Mouse (Mus musculus) T-cell, adult 66 days (primary cell): ENCODE data around the gene Dnaic1. TPM values are rescaled to one million over a fixed set of nuclear protein-coding genes. Genes with fewer than 3 reads are reported as not detected.

Source experiments
- total RNA-seq, 2 experiments: library from RNA; stranded (reverse); gene quantifications; 3 replicates in 1 of 2; 4 replicates in 1 of 2; pipeline ENCODE4 v1.2.4; 2023

The Dnaic1 gene
- not detected for total RNA-seq

DNA sequence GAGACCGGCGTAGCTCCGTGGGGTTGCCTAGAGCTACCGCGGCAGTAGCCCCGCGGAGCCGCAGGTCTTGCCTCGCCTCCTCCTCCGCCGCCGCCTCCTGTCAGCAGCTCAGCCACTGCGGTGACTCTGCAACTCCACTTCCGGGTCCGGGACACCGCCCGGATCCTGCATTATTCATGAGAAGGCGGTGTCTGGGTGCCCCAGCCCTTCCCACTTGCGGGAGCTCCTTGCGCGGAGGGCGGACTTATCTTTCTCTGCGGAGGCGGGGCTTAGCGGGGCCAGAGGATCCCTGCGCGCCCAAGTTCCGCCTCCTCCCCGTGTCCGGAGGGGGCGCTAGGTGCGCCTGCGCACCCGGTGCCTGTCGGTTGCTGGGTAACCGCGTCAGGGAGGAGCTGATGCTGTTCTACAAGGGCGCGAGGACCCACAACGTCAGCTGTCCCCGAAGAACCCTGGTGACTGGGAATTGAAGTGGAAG, at the start of gene Dnaic1, which contains the start of gene Fam219a:
Gene Dnaic1, plus strand, starts transcription at position 365 of the 475 bp plus-strand sequence.
Gene Fam219a, minus strand, starts transcription at position 128 of the 475 bp plus-strand sequence.

DNA sequence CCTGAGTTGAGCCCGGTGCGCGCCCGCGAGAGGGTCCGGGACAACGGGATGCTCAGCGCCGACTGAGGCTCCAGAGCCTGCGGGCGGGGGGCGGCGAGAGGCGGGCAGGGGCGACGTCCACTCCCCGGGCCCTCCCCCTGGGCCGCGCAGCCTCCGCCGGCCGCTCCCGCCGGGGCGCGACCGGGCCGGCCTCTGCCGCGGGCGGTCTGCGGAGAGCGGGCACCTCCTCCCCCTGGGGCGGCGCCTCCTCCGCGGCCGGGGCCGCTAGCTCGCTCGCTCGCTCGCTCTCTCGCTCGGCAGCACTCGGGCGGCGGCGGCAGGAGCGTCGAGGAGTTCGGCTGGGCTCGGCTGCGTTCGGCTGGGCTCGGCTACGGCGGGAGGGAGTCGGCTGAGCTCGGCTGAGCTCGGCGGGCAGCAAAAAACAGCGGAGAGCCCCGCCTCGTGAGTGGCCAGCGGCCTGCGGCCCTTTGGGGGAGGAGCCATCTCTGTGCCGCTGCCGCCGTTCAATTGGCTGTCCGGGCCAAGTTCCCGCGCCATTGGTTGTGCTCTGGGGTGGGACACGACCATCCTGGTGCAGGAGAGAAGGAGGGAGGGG, 70.4 kb downstream of the Dnaic1 start, which contains the start of gene Enho:
Gene Enho, minus strand, starts transcription at position 412 of the 595 bp plus-strand sequence.

Other genes with a start within 250 kb of the Dnaic1 start
- gene Ubap1, start 220.8 kb upstream of the Dnaic1 start, total RNA-seq, result 10 to 100 TPM; 34.8 to 46.7 TPM
- gene Kif24, start 104.9 kb upstream of the Dnaic1 start, total RNA-seq, result 1 to 10 TPM; 1.7 to 2.2 TPM
- 1 to 10 TPM; 6.0 to 7.1 TPM for gene Nudt2, start 104.6 kb upstream of the Dnaic1 start, total RNA-seq
- not detected for gene AI464131, start 66.7 kb upstream of the Dnaic1 start, total RNA-seq
- not detected for gene 1110017D15Rik, start 52.4 kb upstream of the Dnaic1 start, total RNA-seq
- 10 to 100 TPM in 1 of 2 experiments, 1 to 10 TPM in 1; 9.9 to 14.5 TPM for gene Fam219a, start 237 bp upstream of the Dnaic1 start, total RNA-seq
- not detected for gene Enho, start 70.5 kb downstream of the Dnaic1 start, total RNA-seq
- gene Cntfr, start 127.3 kb downstream of the Dnaic1 start, total RNA-seq, result not detected
- gene Il11ra1, start 130.2 kb downstream of the Dnaic1 start, total RNA-seq, result 10 to 100 TPM; 19.6 to 21.7 TPM
- gene Rpp25l, start 143.8 kb downstream of the Dnaic1 start, total RNA-seq, result 10 to 100 TPM; 29.6 to 37.3 TPM
- gene Dctn3, start 153.4 kb downstream of the Dnaic1 start, total RNA-seq, result 10 to 100 TPM; 52.7 to 58.8 TPM
- under 1 TPM in 1 of 2 experiments, not detected in 1; 0.44 TPM for gene Arid3c, start 161.4 kb downstream of the Dnaic1 start, total RNA-seq
- gene Galt, start 185.5 kb downstream of the Dnaic1 start, total RNA-seq, result 10 to 100 TPM; 57.6 to 57.9 TPM
- 10 to 100 TPM; 23.2 to 24.9 TPM for gene Sigmar1, start 186.4 kb downstream of the Dnaic1 start, total RNA-seq
- 10 to 100 TPM in 1 of 2 experiments, 1 to 10 TPM in 1; 9.0 to 12.4 TPM for gene Ccl27a, start 204.5 kb downstream of the Dnaic1 start, total RNA-seq